Mouse (Mus musculus) naive thymus-derived CD4-positive, alpha-beta T cell, adult 5 months (primary cell): ENCODE data around the gene Fnip1. TPM values are rescaled to one million over a fixed set of nuclear protein-coding genes. Genes with fewer than 3 reads are reported as not detected.

Experiments
- polyA plus RNA-seq: library from polyadenylated mRNA; unstranded; fragments of 100-300 nt; shearing (Covaris generic); gene quantifications from one replicate; pipeline ENCODE4 v1.2.1, GENCODE M21; 2017

The Fnip1 gene
- polyA plus RNA-seq = 15.6 TPM

GRCm38 (mm10) chr11:54437823-54438337 is at the start of gene Fnip1:
Gene Fnip1, plus strand, starts transcription at chr11:54438199.

DNA sequence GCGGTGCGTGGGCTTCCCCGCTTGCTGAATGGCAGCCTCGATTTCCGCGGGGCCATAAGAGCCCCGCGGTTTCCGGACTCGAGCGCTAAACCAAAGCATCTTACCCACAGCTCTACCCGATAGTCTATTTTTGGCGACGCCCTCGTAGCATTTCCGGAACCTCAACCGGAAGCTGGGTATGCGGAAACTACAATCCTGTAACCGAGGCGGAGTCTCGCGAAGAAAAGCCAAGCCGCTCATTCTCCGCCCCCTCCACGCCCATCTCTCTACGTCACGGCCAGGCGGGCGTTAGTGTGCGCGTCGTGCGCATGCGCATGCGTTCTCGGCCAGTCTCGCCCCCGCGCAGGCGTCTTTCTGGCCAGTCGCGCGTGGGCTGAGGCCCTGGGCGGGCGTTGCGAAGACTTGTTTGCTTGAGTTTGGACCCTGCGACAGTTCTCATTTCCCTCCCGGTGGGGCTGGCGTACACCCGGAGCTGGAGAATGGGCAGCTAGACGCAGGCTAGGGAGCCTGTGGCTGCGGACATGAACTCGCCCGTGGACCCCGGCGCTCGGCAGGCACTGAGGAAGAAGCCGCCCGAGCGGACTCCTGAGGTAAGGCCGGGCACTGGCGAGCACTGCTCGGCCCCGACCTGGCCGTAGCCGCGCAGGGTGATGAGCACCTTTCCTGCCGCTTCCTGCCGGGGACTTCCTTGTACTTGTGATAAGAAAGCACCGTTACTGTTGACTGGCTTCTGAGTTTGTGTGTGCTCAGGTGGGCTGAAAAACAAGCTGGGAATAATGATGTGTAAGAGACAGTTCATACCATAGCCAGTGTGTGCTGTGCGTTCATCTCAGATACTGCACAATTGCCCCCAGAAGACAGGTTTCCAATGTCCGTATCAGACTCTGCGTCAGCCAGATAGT is 84.8 kb downstream of the Fnip1 start, which contains the start of gene Rapgef6:
Gene Rapgef6, plus strand, starts transcription at position 319 of the 902 bp plus-strand sequence.

Other genes with a start within 250 kb of the Fnip1 start
- gene Csf2, start 188.5 kb upstream of the Fnip1 start, polyA plus RNA-seq = not detected
- gene Il3, start 170.9 kb upstream of the Fnip1 start, polyA plus RNA-seq = not detected
- gene Acsl6, start 134.4 kb upstream of the Fnip1 start, polyA plus RNA-seq = not detected
- gene Meikin, start 67.5 kb upstream of the Fnip1 start, polyA plus RNA-seq = not detected
- 368 TPM for gene Rapgef6, start 84.6 kb downstream of the Fnip1 start, polyA plus RNA-seq